Mouse (Mus musculus) adrenal gland, postnatal 10 days (tissue): ENCODE measurements around the gene Ckb. TPM values are rescaled to one million over a fixed set of nuclear protein-coding genes. Genes with fewer than 3 reads are reported as not detected.
"Not testable (repeated sequence)": the region's sequence is repeated elsewhere in the genome, so short reads cannot be mapped to it uniquely, and the experiment has no call there.

Experiments used
- DNase-seq: peaks from one replicate; pipeline ENCODE4 v3.0.0; 2021; ENCODE audit warnings: mixed read lengths
- total RNA-seq, 2 experiments: library from RNA; stranded (reverse); gene quantifications; 2 replicates each; pipeline ENCODE4 v1.2.3; 2021

Gene Ckb
- total RNA-seq, 2 experiments from 2014 or later = 46.2 to 53.1 TPM

- peak; percentile 32 for DNase-seq
Observed at GRCm38 (mm10) chr12:111669000-111669788, 2.9 kb downstream of the Ckb start.

GRCm38 (mm10) chr12:111668457-111668912 is 3.7 kb downstream of the Ckb start:
- DNase-seq = peak; percentile 98

- no peak for DNase-seq
Observed at GRCm38 (mm10) chr12:111667421-111667820, 4.7 kb downstream of the Ckb start.

- no peak for DNase-seq
Observed at GRCm38 (mm10) chr12:111666380-111666779, 5.8 kb downstream of the Ckb start.

DNA sequence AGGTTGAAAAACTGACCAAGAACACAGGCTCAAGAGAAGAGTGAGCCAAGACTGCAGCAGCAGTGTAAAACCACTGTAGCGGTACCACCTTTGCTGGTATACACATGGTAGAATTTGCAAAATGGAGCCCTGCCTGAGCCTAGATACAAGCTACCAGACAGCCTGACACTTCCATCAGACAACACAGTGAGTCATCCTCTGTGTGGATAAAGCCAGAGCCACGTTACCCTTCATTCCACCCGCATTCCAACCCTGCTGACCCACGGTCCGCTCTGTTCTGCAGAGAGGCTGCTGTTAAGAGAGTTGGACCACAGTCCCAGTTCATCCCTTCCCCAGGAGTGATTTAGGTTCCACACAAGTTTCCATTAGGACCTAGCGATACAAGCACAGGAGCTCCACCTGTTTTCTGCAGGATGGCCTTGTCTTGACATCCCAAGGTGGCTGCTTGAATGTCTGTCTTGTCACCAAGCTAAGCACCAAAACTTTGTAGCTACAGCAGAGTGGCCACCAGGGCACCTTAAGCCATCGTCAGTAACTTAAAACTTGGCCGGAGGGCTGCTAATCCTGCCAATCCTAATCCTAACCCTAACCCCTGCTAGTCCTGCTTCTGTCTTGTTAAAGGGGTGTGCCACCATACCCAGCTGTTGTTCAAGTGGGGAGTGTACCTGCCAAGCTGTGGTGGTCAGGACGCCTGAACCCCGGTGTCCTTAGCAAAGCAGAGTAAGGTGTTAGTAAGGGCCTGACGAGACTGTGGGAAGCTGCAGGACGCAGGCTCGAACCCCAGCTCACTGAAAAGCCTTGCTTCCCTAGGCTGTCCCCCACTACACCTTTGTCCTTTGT is 6.9 kb downstream of the Ckb start:
- no peak for DNase-seq

- peak; percentile 45 for DNase-seq
Observed at GRCm38 (mm10) chr12:111664144-111664634, 7.9 kb downstream of the Ckb start.

- no peak for DNase-seq
Observed at GRCm38 (mm10) chr12:111663228-111664143, 8.7 kb downstream of the Ckb start.

DNA sequence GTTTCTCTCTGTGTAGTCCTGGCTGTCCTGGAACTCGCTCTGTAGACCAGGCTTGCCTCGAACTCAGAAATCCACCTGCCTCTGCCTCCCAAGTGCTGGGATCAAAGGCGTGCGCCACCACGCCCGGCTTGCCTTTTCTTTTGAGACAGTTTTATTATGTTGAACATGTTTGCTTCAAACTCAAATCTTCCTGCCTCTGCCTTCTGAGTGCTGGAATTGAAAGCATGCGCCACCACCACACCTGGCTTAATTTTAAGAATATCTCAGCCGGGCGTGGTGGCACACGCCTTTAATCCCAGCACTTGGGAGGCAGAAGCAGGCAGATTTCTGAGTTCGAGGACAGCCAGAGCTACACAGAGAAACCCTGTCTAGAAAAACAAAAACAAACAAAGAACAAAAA is 10.6 kb downstream of the Ckb start:
- not testable (repeated sequence) for DNase-seq

DNA sequence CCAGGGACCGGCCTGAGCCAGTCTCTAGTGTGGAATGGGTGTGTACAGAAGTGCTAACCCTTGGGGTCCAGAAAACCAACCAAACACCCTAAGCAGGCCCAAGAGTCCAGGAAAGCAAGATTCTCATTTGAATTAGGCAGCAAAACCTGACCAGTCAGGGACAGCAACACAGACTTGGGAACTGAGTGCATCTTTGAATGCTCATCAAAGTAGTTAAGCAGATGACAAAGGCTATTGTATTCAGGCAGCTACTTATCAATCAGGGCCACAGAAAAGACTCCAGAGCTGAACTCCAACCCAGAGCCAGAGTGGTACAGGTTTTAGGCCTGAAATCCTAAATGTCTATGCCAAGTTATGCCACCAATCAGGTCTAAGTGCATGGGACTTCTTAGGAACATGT is 11.5 kb downstream of the Ckb start:
- DNase-seq = no peak

GRCm38 (mm10) chr12:111659331-111659730 is 12.8 kb downstream of the Ckb start:
- no peak for DNase-seq

DNA sequence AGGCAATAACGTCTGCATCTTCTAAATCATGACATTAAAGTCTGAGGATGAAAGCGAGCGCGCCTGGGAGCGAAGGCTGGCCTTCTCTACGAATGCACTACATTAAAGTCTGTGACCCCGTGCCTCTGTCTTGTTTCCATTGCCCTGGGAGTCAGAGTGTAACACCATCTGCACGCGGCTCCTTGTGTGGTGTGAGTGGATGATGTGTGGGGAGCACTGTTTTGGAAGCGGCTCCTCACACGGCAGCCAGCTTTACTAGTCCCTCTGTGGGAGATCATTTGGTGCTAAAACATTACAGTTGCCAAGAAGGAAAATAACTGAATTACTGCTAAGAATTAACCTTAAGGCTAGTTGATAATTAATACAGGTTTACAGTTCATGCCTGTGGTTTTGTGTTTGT is 16.4 kb downstream of the Ckb start:
- DNase-seq = no peak

- DNase-seq = peak; percentile 79
Observed at GRCm38 (mm10) chr12:111653434-111653833, 18.7 kb downstream of the Ckb start.

- no peak for DNase-seq
Observed at GRCm38 (mm10) chr12:111652953-111653352, 19.2 kb downstream of the Ckb start.

DNA sequence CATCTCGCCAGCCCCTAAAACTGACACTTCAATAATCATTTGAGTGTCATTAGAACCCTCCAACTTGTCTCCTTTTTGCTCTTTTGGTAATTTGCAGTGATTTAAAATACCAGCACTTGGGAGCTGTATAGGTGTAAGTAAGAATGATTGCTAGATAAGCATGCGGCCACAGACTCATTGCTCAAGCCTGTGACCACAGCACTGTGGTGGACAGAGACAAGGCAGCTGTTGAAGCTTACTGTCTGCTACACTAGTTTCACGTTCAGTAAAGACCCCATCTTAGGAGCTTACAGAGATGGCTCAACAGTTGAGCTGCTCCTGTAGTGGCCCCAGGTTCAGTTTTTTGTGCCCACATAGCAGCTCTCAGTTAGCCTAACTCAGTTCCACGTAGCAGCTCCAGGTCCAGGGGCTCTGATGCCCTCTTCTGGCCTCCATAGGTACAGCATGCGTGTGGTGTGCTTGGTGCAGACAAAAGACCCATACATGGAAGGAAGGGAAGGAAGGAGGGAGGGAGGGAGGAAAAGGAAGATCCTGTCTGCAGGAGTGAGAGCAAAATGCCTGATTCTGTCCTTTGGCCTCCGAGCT is 24.0 kb downstream of the Ckb start:
- DNase-seq = peak; percentile 76

Other genes starting within 250 kb of the Ckb start
- 10 to 100 TPM; 15.0 to 18.5 TPM for gene Tnfaip2, start 229.9 kb downstream of the Ckb start, total RNA-seq
- 1 to 10 TPM; 1.0 to 1.1 TPM for gene Gm266, start 186.5 kb downstream of the Ckb start, total RNA-seq
- gene Eif5, start 134.3 kb downstream of the Ckb start, total RNA-seq = 100 to 1,000 TPM; 300 to 322 TPM
- 10 to 100 TPM; 84.9 to 94.1 TPM for gene Mark3, start 97.8 kb downstream of the Ckb start, total RNA-seq
- 10 to 100 TPM in 1 of 2 experiments, 1 to 10 TPM in 1; 9.5 to 11.3 TPM for gene Trmt61a, start 5.8 kb upstream of the Ckb start, total RNA-seq
- gene Bag5, start 40.9 kb upstream of the Ckb start, total RNA-seq = 10 to 100 TPM; 32.1 to 35.4 TPM
- 10 to 100 TPM; 69.0 to 72.8 TPM for gene Apopt1, start 40.9 kb upstream of the Ckb start, total RNA-seq
- gene Klc1, start 86.5 kb upstream of the Ckb start, total RNA-seq = 100 to 1,000 TPM in 1 of 2 experiments, 10 to 100 TPM in 1; 94.0 to 133 TPM
- gene Xrcc3, start 141.5 kb upstream of the Ckb start, total RNA-seq = 10 to 100 TPM; 21.4 to 25.7 TPM
- 10 to 100 TPM; 80.6 to 96.3 TPM for gene Zfyve21, start 141.8 kb upstream of the Ckb start, total RNA-seq
- 10 to 100 TPM; 20.4 to 21.8 TPM for gene Ppp1r13b, start 235.8 kb upstream of the Ckb start, total RNA-seq